Mouse (Mus musculus) forelimb bud, embryonic 11.5 days (tissue): ENCODE measurements around the gene Cwc22.
"Not testable (repeated sequence)": the region's sequence is repeated elsewhere in the genome, so short reads cannot be mapped to it uniquely, and the experiment has no call there.

ENCODE experiments used
- DNase-seq: peaks from one replicate; pipeline ENCODE4 v3.0.0-alpha.2; 2012; ENCODE audit warnings: low read depth, low spot score

Cwc22 gene

DNA sequence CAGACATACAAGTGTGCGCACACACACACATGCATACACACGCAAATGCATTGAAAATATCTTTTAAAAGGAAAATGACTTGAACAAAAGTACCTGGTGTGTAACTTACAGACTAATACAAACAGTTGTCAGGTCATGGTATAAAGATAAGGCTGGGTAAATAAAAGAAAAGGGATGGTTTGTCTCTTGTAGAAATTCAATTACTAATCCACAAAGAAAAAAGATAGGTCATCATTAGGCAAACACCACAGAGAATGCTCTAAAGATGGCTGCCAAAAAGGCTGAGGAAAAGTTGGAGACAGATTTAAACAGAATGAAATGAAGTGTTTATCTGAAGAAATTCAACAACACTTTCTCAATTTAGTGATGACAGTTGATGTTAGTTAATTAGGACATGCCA lies 47.7 kb downstream of the Cwc22 start:
- no peak for DNase-seq

- DNase-seq = no peak
These were observed 48.2 kb downstream of the Cwc22 start for GRCm38 (mm10) chr2:77897988-77898387.

DNA sequence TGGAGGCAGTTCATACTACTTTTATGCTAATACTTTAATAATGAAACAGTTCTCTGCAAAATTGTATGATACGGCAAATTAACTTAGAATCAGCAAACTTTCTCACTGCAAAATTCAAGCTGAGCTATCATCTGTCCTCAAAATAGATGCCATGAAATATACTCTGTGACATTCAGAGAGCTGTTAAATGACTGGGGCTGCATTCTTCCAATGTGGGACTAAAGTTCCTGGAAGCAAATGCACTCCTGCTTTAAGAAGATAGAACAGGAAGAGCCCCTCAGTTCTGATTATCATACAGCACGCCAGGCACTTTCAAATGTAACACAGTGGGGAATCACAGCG lies 48.6 kb downstream of the Cwc22 start:
- DNase-seq = no peak

GRCm38 (mm10) chr2:77896843-77897557 lies 49.2 kb downstream of the Cwc22 start:
- no peak for DNase-seq

DNA sequence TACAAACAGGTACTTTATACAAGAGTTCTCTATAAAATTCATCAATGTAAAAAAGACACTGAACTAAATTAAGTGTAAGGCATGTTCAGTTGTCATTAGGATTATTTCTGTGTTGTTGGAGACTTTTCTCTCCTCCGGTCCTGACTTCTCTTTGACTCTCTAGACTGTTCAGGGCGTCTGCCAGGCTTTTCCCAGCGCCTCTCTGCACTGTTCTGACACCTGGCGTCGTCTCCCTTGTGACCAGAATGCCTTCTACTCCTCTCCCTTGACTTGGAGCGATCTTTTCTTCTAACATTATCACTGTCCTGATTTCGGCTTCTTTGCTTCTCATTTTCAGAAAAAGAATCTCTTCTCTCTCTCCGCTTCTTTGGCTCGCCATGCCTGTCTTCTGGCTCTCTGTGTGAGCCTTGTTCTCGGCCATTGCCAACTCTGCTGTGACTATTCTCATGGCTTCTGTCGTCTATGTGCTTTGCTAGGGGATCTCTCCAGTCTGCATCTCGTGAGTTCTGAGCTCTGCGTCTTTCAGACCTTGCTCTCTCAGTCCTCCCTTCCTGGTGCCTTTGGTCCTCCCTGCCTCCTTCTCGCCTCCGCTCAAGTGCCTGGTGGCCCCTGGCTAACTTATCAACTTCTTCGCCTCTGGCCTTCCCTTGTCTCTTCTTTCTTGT lies 50.1 kb downstream of the Cwc22 start:
- not testable (repeated sequence) for DNase-seq

- DNase-seq = no peak
These were observed 51.3 kb downstream of the Cwc22 start for GRCm38 (mm10) chr2:77894896-77895295.

- no peak for DNase-seq
These were observed 52.7 kb downstream of the Cwc22 start for GRCm38 (mm10) chr2:77893505-77893904.

GRCm38 (mm10) chr2:77892573-77892972 lies 53.6 kb downstream of the Cwc22 start:
- no peak for DNase-seq

DNA sequence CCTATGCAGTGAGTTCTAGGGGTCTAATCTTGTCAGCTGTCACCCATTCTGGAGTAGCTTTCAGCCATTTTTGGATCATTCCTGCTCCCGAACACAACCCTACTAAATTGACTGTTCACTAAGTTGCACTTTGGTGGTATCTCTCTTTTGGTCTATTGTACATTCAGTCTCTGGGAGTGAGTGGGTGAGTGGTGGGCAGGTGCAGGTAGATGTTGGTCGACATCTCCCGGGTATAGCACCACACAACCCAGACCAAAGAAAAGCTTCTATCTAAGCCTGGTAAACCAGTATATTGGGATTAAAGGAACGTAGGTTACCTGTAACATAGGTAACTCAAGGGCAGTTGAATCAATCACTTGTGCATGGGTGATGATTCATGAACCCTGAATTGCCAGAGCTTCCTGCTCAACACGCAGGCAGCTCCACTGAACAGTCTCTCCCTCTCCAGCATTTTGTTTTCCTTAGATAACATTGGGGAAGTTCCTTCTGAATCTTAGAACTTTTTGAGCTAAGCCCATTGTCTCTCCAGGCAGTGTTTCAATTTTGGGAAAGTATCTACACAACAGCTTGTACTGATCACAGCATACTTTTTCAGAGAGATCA lies 55.2 kb downstream of the Cwc22 start:
- no peak for DNase-seq

DNA sequence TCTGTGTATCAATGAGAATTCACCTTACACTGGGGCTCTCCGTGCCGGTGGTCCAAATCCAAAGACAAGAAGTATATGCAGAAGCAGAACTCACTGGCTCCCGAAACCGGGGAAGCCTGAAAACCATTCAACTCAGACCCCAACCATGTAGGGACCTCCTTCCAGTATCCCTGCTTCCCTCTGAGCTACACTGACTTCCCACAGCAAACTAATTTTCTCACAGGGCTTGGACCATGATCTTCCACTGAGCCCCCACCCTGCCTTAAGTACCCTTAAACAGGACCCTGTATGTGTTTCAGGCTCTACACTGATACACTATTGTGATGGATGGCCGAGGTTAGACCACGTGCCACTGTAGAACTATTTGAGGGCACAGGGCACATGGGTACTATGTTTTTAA lies 56.2 kb downstream of the Cwc22 start:
- no peak for DNase-seq

- no peak for DNase-seq
These were observed 56.8 kb downstream of the Cwc22 start for GRCm38 (mm10) chr2:77889401-77889800.

- no peak for DNase-seq
These were observed 57.3 kb downstream of the Cwc22 start for GRCm38 (mm10) chr2:77888826-77889225.

DNA sequence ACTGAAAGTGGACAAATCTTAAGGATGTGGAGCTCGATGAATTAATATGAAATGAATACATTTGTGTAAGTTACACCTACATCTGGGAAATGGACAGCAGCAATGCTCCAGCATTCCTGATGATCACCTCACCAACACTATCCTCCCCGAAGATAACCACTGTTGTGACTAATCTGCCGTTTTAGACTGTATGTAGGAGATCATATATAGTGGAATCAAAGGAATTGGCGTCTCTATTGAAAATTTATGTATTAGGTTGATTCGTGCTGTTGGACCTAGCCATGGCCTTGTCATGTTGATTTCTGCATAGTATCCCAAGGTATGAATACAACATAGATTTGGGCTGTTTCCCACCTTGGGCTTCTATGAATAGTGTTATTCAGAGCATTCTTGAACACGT lies 58.1 kb downstream of the Cwc22 start:
- no peak for DNase-seq

DNA sequence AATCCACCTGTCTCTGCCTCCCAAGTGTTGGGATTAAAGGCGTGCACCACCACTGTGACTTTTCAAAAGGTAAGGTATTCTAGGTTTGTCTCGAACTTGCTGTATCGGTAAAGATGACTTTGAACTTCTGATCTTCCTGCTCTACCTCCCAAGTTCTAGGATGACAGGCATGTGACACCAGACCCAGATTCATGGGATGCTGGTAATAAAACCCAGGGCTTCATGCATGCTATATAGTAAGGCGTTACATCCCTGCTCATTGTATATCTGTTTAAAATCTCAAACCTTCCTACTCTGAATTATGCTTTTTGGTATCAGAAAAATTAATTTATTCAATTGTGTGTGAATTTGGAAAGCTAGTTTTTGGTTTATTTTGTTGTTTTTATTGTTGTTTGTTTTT lies 59.0 kb downstream of the Cwc22 start:
- no peak for DNase-seq

DNA sequence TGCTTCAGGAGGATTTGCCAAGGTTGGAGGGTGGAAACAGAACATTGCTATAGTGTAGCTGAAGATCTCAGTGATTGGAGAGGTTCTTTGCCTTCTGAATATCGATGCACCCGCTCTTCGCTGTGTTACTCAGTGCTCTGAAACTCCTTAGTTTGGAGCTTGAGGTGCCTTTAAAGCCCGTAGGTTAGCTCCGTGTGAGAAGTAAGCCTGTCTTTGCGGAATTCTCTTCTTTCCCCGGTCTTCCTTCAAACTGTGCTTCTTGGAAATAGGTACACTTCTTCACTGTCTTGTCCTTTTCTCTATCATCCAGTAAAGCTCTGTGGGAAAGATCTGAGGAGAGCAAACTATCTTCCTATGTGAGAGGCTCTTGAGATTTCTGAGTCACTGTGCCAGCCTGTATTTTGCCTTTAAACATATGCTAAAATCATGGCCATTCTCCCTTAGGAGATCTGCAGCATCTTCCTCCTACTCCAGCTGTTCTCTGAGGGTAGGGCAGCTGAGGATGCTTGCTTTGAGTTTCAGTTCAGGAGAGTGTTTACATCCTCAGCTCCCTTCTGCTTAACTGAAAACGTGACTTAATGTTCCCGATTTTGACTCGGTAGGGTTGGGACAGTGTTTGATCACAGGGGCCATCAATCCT lies 60.6 kb downstream of the Cwc22 start:
- DNase-seq = no peak

DNA sequence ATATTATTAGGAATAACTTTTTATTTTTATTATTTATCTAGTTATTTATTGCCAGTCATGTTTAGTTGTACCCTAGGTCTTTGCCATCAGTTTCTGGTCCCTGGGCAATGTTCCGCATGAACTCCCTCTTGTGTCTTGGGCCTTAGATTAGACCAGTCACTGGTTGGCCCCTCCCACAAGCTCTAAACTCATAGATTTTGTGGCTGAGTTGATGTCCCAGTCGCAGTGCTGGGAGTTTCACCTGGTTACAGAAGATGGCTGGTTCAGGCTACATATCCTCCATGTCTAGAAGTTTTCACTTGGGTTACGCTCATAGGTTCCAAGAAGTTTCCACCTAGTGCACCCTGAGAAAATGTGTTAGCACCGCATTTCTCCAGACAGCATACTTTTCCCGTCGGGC lies 61.1 kb downstream of the Cwc22 start:
- no peak for DNase-seq

- peak; percentile 25 for DNase-seq
These were observed 61.7 kb downstream of the Cwc22 start for GRCm38 (mm10) chr2:77884491-77884890.

GRCm38 (mm10) chr2:77882961-77883360 lies 63.2 kb downstream of the Cwc22 start:
- peak; percentile 26 for DNase-seq

GRCm38 (mm10) chr2:77881301-77882199 lies 64.6 kb downstream of the Cwc22 start:
- DNase-seq = peak; percentile 35

DNA sequence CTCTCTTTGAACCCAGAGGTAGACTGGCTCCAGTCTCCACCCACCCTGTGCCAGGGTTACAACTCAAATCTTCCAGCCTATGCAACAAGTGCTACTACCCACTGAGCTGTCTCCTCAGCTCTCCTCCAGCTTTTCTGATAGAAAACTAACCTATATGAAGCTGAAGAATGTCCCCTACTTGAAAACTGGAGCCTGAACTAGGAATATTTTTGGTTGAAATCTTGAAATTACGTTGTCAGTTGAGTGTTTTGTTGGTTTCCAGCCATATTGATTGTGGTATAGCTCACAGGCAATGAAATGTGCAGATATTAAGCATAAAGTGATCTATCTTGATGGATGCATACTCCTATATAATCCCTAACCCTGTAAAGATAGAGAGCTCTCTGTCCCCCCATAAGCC lies 65.8 kb downstream of the Cwc22 start:
- DNase-seq = peak; percentile 14

DNA sequence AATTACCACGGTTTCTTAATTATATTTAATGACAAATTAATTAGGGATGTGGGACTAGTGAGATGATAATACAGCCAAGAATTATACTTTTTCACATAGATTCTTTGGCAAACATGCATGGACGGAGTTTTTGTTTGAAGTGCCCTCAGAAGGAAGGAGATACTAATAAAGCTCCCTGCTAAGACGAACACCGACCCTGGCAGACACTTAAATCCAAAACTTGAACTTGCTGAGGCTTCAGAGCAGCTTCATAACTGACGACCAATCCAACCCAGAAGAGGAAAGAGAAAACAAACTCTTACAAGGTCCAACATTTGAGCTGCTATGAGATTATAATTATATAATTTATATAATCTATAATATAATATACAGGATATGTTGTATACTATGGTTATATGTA lies 66.4 kb downstream of the Cwc22 start:
- DNase-seq = peak; percentile 37
